Mouse (Mus musculus): Measurements from ENCODE around the gene Dpf2.

Dpf2 gene

GRCm38 (mm10) chr19:5872528-5872927 is 40.3 kb downstream of the Dpf2 start:
- in situ Hi-C loops (cut with MboI; ENCODE audit: unreplicated experiment in 2 of 2) = loop anchor here in 1 of 2 experiments (10.0 kb wide), 1 partner anchor 348 kb away; no protein-coding TSS in a partner anchor

- in situ Hi-C loops (cut with MboI; ENCODE audit: unreplicated experiment in 2 of 2) = loop anchor here in 1 of 2 experiments (10.0 kb wide), 1 partner anchor 347 kb away; no protein-coding TSS in a partner anchor
Observed at GRCm38 (mm10) chr19:5871683-5872082, 41.1 kb downstream of the Dpf2 start.

GRCm38 (mm10) chr19:5871273-5871672 is 41.5 kb downstream of the Dpf2 start:
- in situ Hi-C loops (cut with MboI; ENCODE audit: unreplicated experiment in 2 of 2) = loop anchor here in 1 of 2 experiments (10.0 kb wide), 1 partner anchor 346 kb away; no protein-coding TSS in a partner anchor

- in situ Hi-C loops (cut with MboI; ENCODE audit: unreplicated experiment in 2 of 2) = no loop called here
Observed at GRCm38 (mm10) chr19:5868096-5868495, 44.7 kb downstream of the Dpf2 start.

- in situ Hi-C loops (cut with MboI; ENCODE audit: unreplicated experiment in 2 of 2) = no loop called here
Observed at GRCm38 (mm10) chr19:5864710-5865398, 48.0 kb downstream of the Dpf2 start.

- in situ Hi-C loops (cut with MboI; ENCODE audit: unreplicated experiment in 2 of 2) = no loop called here
Observed at GRCm38 (mm10) chr19:5863776-5864175, 49.0 kb downstream of the Dpf2 start.

GRCm38 (mm10) chr19:5862335-5863085 is 50.3 kb downstream of the Dpf2 start:
- in situ Hi-C loops (cut with MboI; ENCODE audit: unreplicated experiment in 2 of 2) = no loop called here

- in situ Hi-C loops (cut with MboI; ENCODE audit: unreplicated experiment in 2 of 2) = no loop called here
Observed at GRCm38 (mm10) chr19:5856604-5857003, 56.2 kb downstream of the Dpf2 start.

- in situ Hi-C loops (cut with MboI; ENCODE audit: unreplicated experiment in 2 of 2) = loop anchor here (5.0 kb wide), 2 partner anchors 35 to 60 kb away; no protein-coding TSS in a partner anchor
Observed at GRCm38 (mm10) chr19:5852035-5852722, 60.6 kb downstream of the Dpf2 start.

- in situ Hi-C loops (cut with MboI; ENCODE audit: unreplicated experiment in 2 of 2) = loop anchor here (5.0 kb wide), 2 partner anchors 36 to 59 kb away; no protein-coding TSS in a partner anchor
Observed at GRCm38 (mm10) chr19:5851481-5851971, 61.3 kb downstream of the Dpf2 start.

- in situ Hi-C loops (cut with MboI; ENCODE audit: unreplicated experiment in 2 of 2) = loop anchor here (5.0 kb wide), 2 partner anchors 36 to 59 kb away; no protein-coding TSS in a partner anchor
Observed at GRCm38 (mm10) chr19:5850860-5851259, 62.0 kb downstream of the Dpf2 start.

- in situ Hi-C loops (cut with MboI; ENCODE audit: unreplicated experiment in 2 of 2) = loop anchor here (5.0 kb wide), 2 partner anchors 37 to 58 kb away; no protein-coding TSS in a partner anchor
Observed at GRCm38 (mm10) chr19:5849843-5850527, 62.8 kb downstream of the Dpf2 start.

- in situ Hi-C loops (cut with MboI; ENCODE audit: unreplicated experiment in 2 of 2) = no loop called here
Observed at GRCm38 (mm10) chr19:5848826-5849672, 63.8 kb downstream of the Dpf2 start.

- in situ Hi-C loops (cut with MboI; ENCODE audit: unreplicated experiment in 2 of 2) = no loop called here
Observed at GRCm38 (mm10) chr19:5848032-5848825, 64.6 kb downstream of the Dpf2 start.

- in situ Hi-C loops (cut with MboI; ENCODE audit: unreplicated experiment in 2 of 2) = no loop called here
Observed at GRCm38 (mm10) chr19:5847306-5847796, 65.5 kb downstream of the Dpf2 start.

- in situ Hi-C loops (cut with MboI; ENCODE audit: unreplicated experiment in 2 of 2) = no loop called here
Observed at GRCm38 (mm10) chr19:5846557-5847305, 66.1 kb downstream of the Dpf2 start.
